Mouse (Mus musculus) thymus, postnatal 4 days (tissue): ENCODE results near the gene Sat2.

ENCODE experiments used
- DNase-seq: peaks from one replicate; pipeline ENCODE4 v3.0.0; 2021

Sat2 gene

DNA sequence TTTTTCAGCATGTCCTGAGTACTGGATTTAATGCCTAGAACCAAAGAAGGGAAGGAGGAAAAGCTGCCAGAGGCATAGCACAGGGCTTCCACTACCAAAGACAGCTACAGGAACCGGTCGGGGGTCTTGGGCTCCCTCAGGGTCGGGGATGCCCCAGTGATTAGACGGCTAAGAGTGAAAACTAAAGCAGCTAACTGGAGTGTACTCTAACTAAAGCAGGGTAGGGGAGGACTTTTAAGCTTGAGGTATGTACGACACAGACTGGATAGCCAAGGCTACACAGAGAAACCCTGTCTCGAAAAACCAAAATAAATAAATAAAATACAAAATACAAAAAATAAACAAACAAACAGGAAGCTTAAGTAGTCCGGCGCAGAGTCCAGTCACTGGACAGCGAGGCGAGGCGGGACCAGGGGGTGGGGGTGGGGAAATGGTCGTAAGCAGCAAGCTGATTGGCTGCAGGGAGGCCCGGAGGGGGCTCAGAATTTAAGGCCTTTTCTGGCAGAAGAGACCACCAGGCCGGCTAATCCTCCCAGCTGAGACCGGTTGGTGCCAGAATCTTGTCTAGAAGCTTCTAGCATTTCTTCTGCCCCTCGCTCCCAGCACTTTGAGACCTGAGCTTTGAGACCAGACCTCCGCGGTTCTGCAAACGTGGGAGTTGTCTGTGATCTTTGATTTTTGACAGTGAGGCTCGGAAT, at the start of gene Sat2:
Gene Sat2, plus strand, starts transcription at position 454 of the 698 bp plus-strand sequence.
- no peak for DNase-seq

- DNase-seq = peak; percentile 43
These were observed 46.6 kb upstream of the Sat2 start for GRCm38 (mm10) chr11:69575220-69575619.

- no peak for DNase-seq
These were observed 45.5 kb upstream of the Sat2 start for GRCm38 (mm10) chr11:69576307-69576706.

- DNase-seq = no peak
These were observed 43.5 kb upstream of the Sat2 start for GRCm38 (mm10) chr11:69578301-69578700.

DNA sequence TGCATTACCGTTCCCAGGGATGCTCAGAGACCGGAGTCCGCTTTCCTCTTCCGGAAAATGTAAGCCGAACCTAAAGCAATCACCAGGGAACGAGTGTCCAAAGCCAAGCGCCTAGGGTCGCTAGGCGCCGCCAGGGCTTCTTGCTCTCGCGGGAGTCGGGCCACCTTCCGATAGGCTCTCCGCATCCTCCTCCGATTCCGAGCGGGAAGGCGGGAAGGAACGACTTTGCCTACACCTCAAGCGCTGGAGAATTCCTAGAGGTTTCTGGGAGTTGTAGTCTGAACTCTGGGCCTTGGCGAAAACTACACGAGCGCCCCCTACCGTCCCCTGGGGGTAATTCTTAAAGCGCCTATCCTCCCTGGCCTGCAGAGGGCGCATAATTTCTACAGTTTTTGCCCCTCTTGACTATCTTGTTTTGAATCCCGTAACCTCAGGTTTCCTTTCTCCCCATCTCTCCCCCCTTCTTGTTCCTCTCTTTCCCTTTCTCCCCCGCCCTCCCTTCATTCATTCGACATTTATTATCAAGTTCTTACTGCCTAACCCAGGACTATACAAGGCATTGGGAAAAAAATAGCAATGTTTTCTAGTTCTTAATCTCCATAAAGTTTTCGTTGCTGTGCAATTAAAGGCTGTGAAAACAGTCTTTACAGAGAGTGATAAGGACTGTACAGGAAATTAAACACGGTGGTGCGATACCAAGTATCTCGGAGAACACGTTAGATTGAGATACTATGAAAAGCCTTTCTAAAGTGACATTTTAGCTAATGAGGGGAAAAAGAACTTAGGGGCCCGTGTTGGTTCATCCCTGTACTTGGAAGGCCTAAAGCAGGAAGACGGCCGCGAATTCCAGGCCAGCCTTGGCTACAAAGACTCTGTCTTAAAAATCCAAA, 42.5 kb upstream of the Sat2 start:
- peak; percentile 96 for DNase-seq

DNA sequence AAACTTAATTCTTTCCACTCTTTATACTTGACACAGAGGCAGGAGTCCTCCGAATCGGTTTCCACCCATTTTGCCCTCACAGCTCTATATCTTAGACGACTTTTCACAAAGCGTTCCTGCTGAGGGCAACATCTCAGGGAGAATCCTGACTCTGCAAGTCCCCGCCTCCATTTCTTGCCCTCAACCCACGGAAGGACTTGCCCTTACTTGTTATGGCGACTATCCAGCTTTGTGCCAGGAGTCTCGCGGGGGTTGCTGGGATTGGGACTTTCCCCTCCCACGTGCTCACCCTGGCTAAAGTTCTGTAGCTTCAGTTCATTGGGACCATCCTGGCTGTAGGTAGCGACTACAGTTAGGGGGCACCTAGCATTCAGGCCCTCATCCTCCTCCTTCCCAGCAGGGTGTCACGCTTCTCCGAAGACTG, 41.7 kb upstream of the Sat2 start, which contains the start of the genes Wrap53 and Trp53:
Gene Wrap53, minus strand, starts transcription at position 165 of the 424 bp plus-strand sequence.
Gene Trp53, plus strand, starts transcription at position 269 of the 424 bp plus-strand sequence.
- peak; percentile 86 for DNase-seq

GRCm38 (mm10) chr11:69580572-69581146, 41.2 kb upstream of the Sat2 start:
- no peak for DNase-seq

DNA sequence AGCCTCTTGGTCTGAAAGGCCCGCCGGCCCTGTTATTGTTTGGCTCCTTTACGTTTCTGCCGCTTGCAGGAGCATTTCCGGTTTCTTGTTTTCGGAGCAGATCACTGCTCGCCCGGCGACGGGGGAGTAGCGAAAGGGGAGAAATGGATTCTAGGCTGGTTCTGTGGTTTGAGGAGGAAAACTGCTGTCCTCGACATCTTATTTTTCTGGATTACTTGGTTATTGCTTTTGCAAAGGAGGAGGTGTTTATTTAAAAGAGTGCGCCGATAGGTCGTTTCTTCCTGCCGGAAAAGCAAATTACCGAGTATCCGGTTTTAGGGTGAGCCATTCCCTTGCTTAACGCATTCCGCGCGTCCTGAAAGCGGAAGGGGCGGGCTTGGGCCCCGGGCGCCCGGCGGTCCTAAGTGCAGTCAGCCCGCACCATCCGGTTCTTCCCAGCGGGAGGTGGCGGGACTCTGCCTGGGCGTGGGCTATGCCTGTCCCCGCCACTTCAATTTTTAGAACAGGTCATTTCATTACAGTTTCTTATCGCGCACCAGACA, 40.6 kb upstream of the Sat2 start:
- DNase-seq = peak; percentile 88

DNA sequence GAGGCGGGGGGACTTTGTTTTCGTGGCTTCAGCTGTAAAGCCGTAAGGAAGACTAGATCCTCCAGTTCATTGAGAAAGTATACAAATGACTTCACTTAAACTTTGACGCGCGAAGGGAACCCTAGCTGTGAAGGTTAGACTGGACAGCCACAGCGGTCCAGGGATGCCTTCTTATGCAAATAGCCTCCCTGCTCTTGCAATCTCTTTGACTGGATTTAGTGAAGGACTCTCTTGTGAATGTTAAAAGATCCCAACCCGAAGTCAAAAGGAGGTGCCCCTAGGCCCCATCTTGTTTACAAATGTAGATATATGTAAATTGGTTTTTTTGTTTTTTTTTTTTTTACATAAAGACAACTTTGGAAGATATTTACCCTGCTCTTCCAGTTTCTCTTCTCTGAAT, 40.0 kb upstream of the Sat2 start:
- no peak for DNase-seq

- DNase-seq = no peak
These were observed 39.5 kb upstream of the Sat2 start for GRCm38 (mm10) chr11:69582230-69582805.

GRCm38 (mm10) chr11:69584008-69584407, 37.8 kb upstream of the Sat2 start:
- DNase-seq = no peak

DNA sequence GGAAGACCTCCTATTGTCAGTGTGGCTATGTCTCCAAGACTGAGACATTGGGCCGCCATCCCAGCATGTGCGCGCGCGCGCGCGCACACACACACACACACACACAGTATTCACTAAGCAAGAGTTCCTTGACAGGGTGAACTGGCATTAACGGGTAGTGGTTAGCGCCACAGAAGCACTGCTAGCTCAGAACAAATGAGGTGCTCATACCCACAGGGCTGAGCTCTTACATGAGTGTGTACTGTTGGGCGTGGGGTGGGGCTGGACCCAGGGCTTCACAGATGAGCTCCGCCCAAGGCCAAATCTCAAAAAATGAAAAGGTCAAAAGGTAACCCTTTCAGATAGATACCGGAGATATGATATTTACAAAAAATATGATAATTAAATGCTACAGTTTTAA, 36.9 kb upstream of the Sat2 start:
- DNase-seq = no peak

GRCm38 (mm10) chr11:69585718-69586325, 36.0 kb upstream of the Sat2 start:
- DNase-seq = no peak

- DNase-seq = no peak
These were observed 32.5 kb upstream of the Sat2 start for GRCm38 (mm10) chr11:69589207-69589834.

DNA sequence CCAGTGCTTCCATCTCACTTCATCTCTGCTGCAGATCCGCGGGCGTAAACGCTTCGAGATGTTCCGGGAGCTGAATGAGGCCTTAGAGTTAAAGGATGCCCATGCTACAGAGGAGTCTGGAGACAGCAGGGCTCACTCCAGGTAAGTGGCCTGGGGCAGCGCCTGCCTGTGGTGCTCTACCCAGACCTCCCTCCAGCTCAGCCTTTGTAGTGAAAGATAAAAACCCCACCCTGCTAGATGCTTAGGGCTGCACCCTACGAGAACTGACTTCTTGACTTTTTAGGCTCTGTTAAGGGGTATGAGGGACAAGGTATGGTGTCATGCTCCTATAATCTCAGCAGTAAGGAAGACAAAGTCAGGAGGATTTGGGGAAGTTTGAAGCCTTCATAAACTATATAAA, 31.2 kb upstream of the Sat2 start:
- DNase-seq = no peak

DNA sequence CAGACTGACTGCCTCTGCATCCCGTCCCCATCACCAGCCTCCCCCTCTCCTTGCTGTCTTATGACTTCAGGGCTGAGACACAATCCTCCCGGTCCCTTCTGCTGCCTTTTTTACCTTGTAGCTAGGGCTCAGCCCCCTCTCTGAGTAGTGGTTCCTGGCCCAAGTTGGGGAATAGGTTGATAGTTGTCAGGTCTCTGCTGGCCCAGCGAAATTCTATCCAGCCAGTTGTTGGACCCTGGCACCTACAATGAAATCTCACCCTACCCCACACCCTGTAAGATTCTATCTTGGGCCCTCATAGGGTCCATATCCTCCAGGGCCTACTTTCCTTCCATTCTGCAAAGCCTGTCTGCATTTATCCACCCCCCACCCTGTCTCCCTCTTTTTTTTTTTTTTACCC, 30.4 kb upstream of the Sat2 start:
- no peak for DNase-seq

GRCm38 (mm10) chr11:69591899-69592637, 29.8 kb upstream of the Sat2 start:
- DNase-seq = no peak

GRCm38 (mm10) chr11:69592799-69593198, 29.0 kb upstream of the Sat2 start:
- no peak for DNase-seq

- no peak for DNase-seq
These were observed 27.0 kb upstream of the Sat2 start for GRCm38 (mm10) chr11:69594853-69595252.

GRCm38 (mm10) chr11:69599436-69599835, 22.4 kb upstream of the Sat2 start:
- DNase-seq = no peak

DNA sequence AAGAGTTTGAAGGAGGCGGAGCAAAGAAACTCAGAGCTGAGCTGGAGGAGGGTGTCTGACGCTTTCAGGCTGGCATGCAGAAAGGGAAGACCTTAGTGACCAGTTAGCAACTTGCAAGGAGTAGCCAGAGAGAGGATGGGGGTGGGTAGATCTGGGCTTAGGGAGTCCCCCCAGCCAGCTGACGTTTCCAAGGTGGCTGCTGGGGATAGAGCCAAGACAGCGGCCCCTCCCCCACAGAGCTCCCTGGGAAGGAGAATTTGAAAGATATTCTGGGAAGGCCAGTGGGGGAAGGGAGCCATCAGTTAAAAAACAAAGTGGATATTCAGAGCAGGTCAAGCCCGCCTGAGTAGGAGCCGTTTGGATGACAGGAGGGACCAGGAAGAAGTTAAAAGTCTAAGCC, 21.7 kb upstream of the Sat2 start:
- DNase-seq = no peak
